7 mouse cellular contexts compared by ENCODE assay signal in the genomic region with DNA sequence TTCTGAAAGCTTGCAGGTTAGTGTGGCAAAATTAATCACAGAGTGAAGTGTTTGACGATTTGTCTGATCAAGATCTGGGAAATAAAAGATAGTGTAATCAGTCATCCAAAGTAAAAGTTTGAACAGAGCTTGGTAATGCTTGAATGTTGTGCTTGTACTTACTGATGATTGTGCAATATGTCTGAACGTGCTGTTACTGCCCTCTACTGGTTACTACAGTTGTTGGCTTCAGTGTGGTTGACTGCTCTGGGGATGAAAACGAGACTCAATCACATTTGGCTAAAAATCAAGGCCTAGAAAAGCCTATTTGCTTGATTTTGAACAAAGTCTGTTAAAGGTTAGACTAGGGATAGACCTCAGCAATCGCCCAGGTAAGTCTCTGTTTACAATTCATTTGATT.
A peak's percentile ranks its signal among the peaks of the same experiment; 100 is the strongest.
DNase-seq lines count a peak whose midpoint lies in the region; ATAC-seq and TF ChIP-seq lines count a peak whose summit lies in the region.

No protein-coding gene starts in this region.

- H3K27ac ChIP-seq in limb, embryonic 14.5 days (replicated peaks; ENCODE audit: low read depth, low read length) = no peak overlapping the region
- no peak overlapping the region for H3K27ac ChIP-seq in neural tube, embryonic 14.5 days (ENCODE audit: low read depth, low read length)

- TF ChIP-seq POLR2A in limb, embryonic 14.5 days (IDR thresholded peaks at IDR 0.05; ENCODE audit: borderline replicate concordance, extremely low read depth, insufficient read depth, insufficient read length) = no peak

- H3K9me3 ChIP-seq in limb, embryonic 14.5 days (ENCODE audit: control insufficient read depth, low read length) = no peaks in the 10 kb centered on the region
- H3K9me3 ChIP-seq in neural tube, embryonic 14.5 days (ENCODE audit: control insufficient read depth, low read length) = no peaks in the 10 kb centered on the region

- H3K4me3 ChIP-seq in limb, embryonic 14.5 days (replicated peaks; ENCODE audit: low read length) = no peak overlapping the region
- no peak overlapping the region for H3K4me3 ChIP-seq in neural tube, embryonic 14.5 days (ENCODE audit: low read depth, low read length)

- no peaks in the 10 kb centered on the region for H3K4me1 ChIP-seq in limb, embryonic 14.5 days (ENCODE audit: control insufficient read depth, insufficient read depth, low read length)
- no peaks in the 10 kb centered on the region for H3K4me1 ChIP-seq in neural tube, embryonic 14.5 days (ENCODE audit: control insufficient read depth, insufficient read depth, low read length)

- no peak for ATAC-seq in limb, embryonic 14.5 days (ENCODE audit: low FRiP score, low read depth)
- peak; percentile 90 for ATAC-seq in neural tube, embryonic 14.5 days (ENCODE audit: low read depth)

- peaks cover 34% of the 10 kb centered on the region for H3K36me3 ChIP-seq in limb, embryonic 14.5 days (ENCODE audit: control insufficient read depth, insufficient read depth, low read length)
- peaks cover 5% of the 10 kb centered on the region; the same call in 1 of the 2 replicates for H3K36me3 ChIP-seq in neural tube, embryonic 14.5 days (ENCODE audit: control insufficient read depth, insufficient read depth, low read length)

- no peak overlapping the region for H3K4me2 ChIP-seq in limb, embryonic 14.5 days (replicated peaks; ENCODE audit: low read depth, low read length, severe bottlenecking)
- H3K4me2 ChIP-seq in neural tube, embryonic 14.5 days (ENCODE audit: low read depth, low read length) = no peak overlapping the region

- H3K27me3 ChIP-seq in limb, embryonic 14.5 days (ENCODE audit: control insufficient read depth, insufficient read depth, low read length) = no peaks in the 10 kb centered on the region
- no peaks in the 10 kb centered on the region for H3K27me3 ChIP-seq in neural tube, embryonic 14.5 days (ENCODE audit: control insufficient read depth, insufficient read depth, low read length)

- peak; percentile 8 for DNase-seq in urinary bladder, postnatal 14 days (ENCODE audit: low spot score)
- DNase-seq in urinary bladder, adult 2 months (ENCODE audit: low spot score) = no peak
- peak; percentile 1 for DNase-seq in adrenal gland, postnatal 25 days
- DNase-seq in fat pad, adult 2 months (ENCODE audit: extremely low read depth, low read depth, low spot score) = peak; percentile 8
- peak; percentile 30 for DNase-seq in hindlimb bud, embryonic 11.5 days (ENCODE audit: extremely low spot score, low read depth, low spot score)
- peak; percentile 71 for DNase-seq in limb, embryonic 14.5 days (ENCODE audit: low spot score)

- no peak overlapping the region for H3K9ac ChIP-seq in limb, embryonic 14.5 days (ENCODE audit: low read depth, low read length, severe bottlenecking)
- no peak overlapping the region for H3K9ac ChIP-seq in neural tube, embryonic 14.5 days (replicated peaks; ENCODE audit: low read depth, low read length)

- WGBS in limb, embryonic 14.5 days = 52% methylated on average over 4 of the region's 4 CpGs
- 54% methylated on average over 4 of the region's 4 CpGs for WGBS in neural tube, embryonic 14.5 days
